Mouse (Mus musculus) MEL (cell line): Measurements from ENCODE around the gene Egf. TPM values are rescaled to one million over a fixed set of nuclear protein-coding genes. Genes with fewer than 3 reads are reported as not detected.

Source experiments
- DNase-seq: peaks from one replicate; pipeline ENCODE4 v3.0.0; 2011; ENCODE audit warnings: low read depth, low spot score
- H3K27ac ChIP-seq: 2 replicates; pipeline ENCODE4 v1.5.1; 2012; ENCODE audit warnings: low read depth, mild to moderate bottlenecking, control low read depth, low read length, moderate library complexity; ENCODE audit not compliant: control insufficient read depth
- H3K27me3 ChIP-seq, 2 experiments: fragments of 150-350 bp in 1 of 2; sonication (generic) in 1 of 2; 2 replicates each; pipeline ENCODE4 v1.6.1; 2012; ENCODE audit warnings: low read length in 2 of 2, mild to moderate bottlenecking in 2 of 2, improper control_type of control experiment in 1 of 2, moderate library complexity in 1 of 2; ENCODE audit not compliant: insufficient read depth in 2 of 2, control insufficient read depth in 1 of 2
- H3K36me3 ChIP-seq, 2 experiments: 2 replicates each; pipeline ENCODE4 v1.6.1; 2012 to 2014; ENCODE audit warnings: low read length in 2 of 2, improper control_type of control experiment in 1 of 2, inconsistent platforms in 1 of 2, mild to moderate bottlenecking in 1 of 2; ENCODE audit not compliant: insufficient read depth in 2 of 2, control insufficient read depth in 1 of 2
- H3K4me1 ChIP-seq, 2 experiments: fragments of 150-350 bp in 1 of 2; sonication (generic) in 1 of 2; 2 replicates each; pipeline ENCODE4 v1.6.1; 2012; ENCODE audit warnings: low read length in 2 of 2, improper control_type of control experiment in 1 of 2, mild to moderate bottlenecking in 1 of 2; ENCODE audit not compliant: insufficient read depth in 2 of 2, control insufficient read depth in 1 of 2
- H3K4me3 ChIP-seq, 2 experiments: fragments of 150-350 bp in 1 of 2; sonication (generic) in 1 of 2; 2 replicates each; pipeline ENCODE4 v1.5.1; 2012; ENCODE audit warnings: low read depth in 2 of 2, low read length in 2 of 2, mild to moderate bottlenecking in 2 of 2, moderate library complexity in 2 of 2, control low read depth in 1 of 2, improper control_type of control experiment in 1 of 2; ENCODE audit not compliant: control insufficient read depth in 1 of 2, insufficient read depth in 1 of 2
- H3K79me2 ChIP-seq: 2 replicates; pipeline ENCODE4 v1.6.1; 2012; ENCODE audit warnings: mild to moderate bottlenecking, low read length, moderate library complexity; ENCODE audit not compliant: control insufficient read depth, poor library complexity, insufficient read depth
- H3K9ac ChIP-seq: 2 replicates; pipeline ENCODE4 v1.6.1; 2012; ENCODE audit warnings: low read depth, mild to moderate bottlenecking, control low read depth, low read length, moderate library complexity; ENCODE audit not compliant: control insufficient read depth, poor library complexity, severe bottlenecking
- H3K9me3 ChIP-seq: fragments of 150-350 bp; sonication (generic); replicated peaks from 2 replicates; pipeline ENCODE4 v1.6.1; 2012; ENCODE audit warnings: mild to moderate bottlenecking, low read length, improper control_type of control experiment, moderate library complexity; ENCODE audit not compliant: insufficient read depth
- CHD2 ChIP-seq: IDR thresholded peaks from 2 replicates; pipeline ENCODE4 v1.6.1; 2011; ENCODE audit warnings: low read length, improper control_type of control experiment
- CTCF ChIP-seq, 3 experiments: IDR thresholded peaks in 2 of 3; conservative IDR thresholded peaks in 1 of 3; 2 replicates each; pipeline ENCODE4 v1.5.1; 2011 to 2012; ENCODE audit warnings: low read length in 3 of 3, low read depth in 2 of 3, mild to moderate bottlenecking in 2 of 3, improper control_type of control experiment in 1 of 3, inconsistent platforms in 1 of 3, mixed read lengths in 1 of 3, moderate library complexity in 1 of 3; ENCODE audit not compliant: control insufficient read depth in 1 of 3, insufficient read depth in 1 of 3, poor library complexity in 1 of 3, severe bottlenecking in 1 of 3
- ETS1 ChIP-seq: IDR thresholded peaks from 2 replicates; pipeline ENCODE4 v1.6.1; 2012; ENCODE audit warnings: low read depth, mild to moderate bottlenecking, inconsistent platforms, low read length, improper control_type of control experiment, moderate library complexity
- GABPA ChIP-seq: IDR thresholded peaks from 2 replicates; pipeline ENCODE4 v1.6.1; 2012; ENCODE audit warnings: low read depth, mild to moderate bottlenecking, inconsistent platforms, low read length, improper control_type of control experiment, moderate library complexity
- GATA1 ChIP-seq: IDR thresholded peaks from 2 replicates; pipeline ENCODE4 v1.6.1; 2011; ENCODE audit warnings: low read depth, low read length, improper control_type of control experiment
- KAT2A ChIP-seq: conservative IDR thresholded peaks from 2 replicates; pipeline ENCODE4 v1.6.1; 2012; ENCODE audit warnings: low read depth, low read length, improper control_type of control experiment, inconsistent platforms
- MAFK ChIP-seq: IDR thresholded peaks from 2 replicates; pipeline ENCODE4 v1.6.1; 2011; ENCODE audit warnings: low read depth, mild to moderate bottlenecking, low read length, improper control_type of control experiment, borderline replicate concordance
- MAZ ChIP-seq: IDR thresholded peaks from 2 replicates; pipeline ENCODE4 v1.6.1; 2012; ENCODE audit warnings: low read depth, mild to moderate bottlenecking, inconsistent platforms, low read length, improper control_type of control experiment
- MEF2A ChIP-seq: IDR thresholded peaks from 2 replicates; pipeline ENCODE4 v1.6.1; 2014; ENCODE audit warnings: low read depth, mild to moderate bottlenecking, inconsistent platforms, low read length, improper control_type of control experiment; ENCODE audit not compliant: poor library complexity, insufficient replicate concordance, severe bottlenecking; ENCODE audit errors: extremely low read depth
- MYC ChIP-seq: IDR thresholded peaks from 2 replicates; pipeline ENCODE4 v1.6.1; 2011; ENCODE audit warnings: low read depth, mild to moderate bottlenecking, low read length, improper control_type of control experiment, moderate library complexity
- POLR2AphosphoS5 ChIP-seq: IDR thresholded peaks from 2 replicates; pipeline ENCODE4 v1.6.1; 2012; ENCODE audit warnings: low read depth, borderline replicate concordance, mild to moderate bottlenecking, inconsistent platforms, low read length, moderate library complexity, mixed read lengths
- RCOR1 ChIP-seq: IDR thresholded peaks from 2 replicates; pipeline ENCODE4 v1.6.1; 2012; ENCODE audit warnings: low read depth, mild to moderate bottlenecking, inconsistent platforms, low read length, improper control_type of control experiment
- SMC3 ChIP-seq: IDR thresholded peaks from 2 replicates; pipeline ENCODE4 v1.6.1; 2011; ENCODE audit warnings: low read depth, low read length, improper control_type of control experiment
- TAL1 ChIP-seq: IDR thresholded peaks from 2 replicates; pipeline ENCODE4 v1.6.1; 2012; ENCODE audit warnings: mild to moderate bottlenecking, inconsistent platforms, low read length, moderate library complexity, mixed read lengths
- TBP ChIP-seq: IDR thresholded peaks from 2 replicates; pipeline ENCODE4 v1.8.0; 2011; ENCODE audit warnings: low read depth, low read length, improper control_type of control experiment
- TCF12 ChIP-seq: IDR thresholded peaks from 2 replicates; pipeline ENCODE4 v1.6.1; 2014; ENCODE audit warnings: low read depth, mild to moderate bottlenecking, inconsistent platforms, low read length, improper control_type of control experiment, moderate library complexity
- USF1 ChIP-seq: IDR thresholded peaks from 2 replicates; pipeline ENCODE4 v1.6.1; 2014; ENCODE audit warnings: low read depth, mild to moderate bottlenecking, inconsistent platforms, low read length, improper control_type of control experiment, moderate library complexity
- USF2 ChIP-seq, 2 experiments: IDR thresholded peaks; 2 replicates each; pipeline ENCODE4 v1.6.1; 2011 to 2012; ENCODE audit warnings: improper control_type of control experiment in 2 of 2, low read length in 2 of 2, borderline replicate concordance in 1 of 2, inconsistent platforms in 1 of 2, low read depth in 1 of 2, mild to moderate bottlenecking in 1 of 2; ENCODE audit not compliant: insufficient read depth in 1 of 2
- ZC3H11A ChIP-seq: IDR thresholded peaks from 2 replicates; pipeline ENCODE4 v1.6.1; 2012; ENCODE audit warnings: low read depth, mild to moderate bottlenecking, inconsistent platforms, low read length, improper control_type of control experiment
- ZKSCAN1 ChIP-seq: IDR thresholded peaks from 2 replicates; pipeline ENCODE4 v1.6.1; 2012; ENCODE audit warnings: low read depth, mild to moderate bottlenecking, inconsistent platforms, low read length, improper control_type of control experiment, moderate library complexity
- polyA plus RNA-seq, 2 experiments: library from polyadenylated mRNA; stranded (reverse) in 1 of 2; unstranded in 1 of 2; fragments of >175 nt in 1 of 2; fragments of >200 nt in 1 of 2; gene quantifications; 2 replicates each; pipeline versions ENCODE4 v1.2.1 to v1.2.4; 2012; ENCODE audit warnings: low replicate concordance in 2 of 2, low read depth in 1 of 2; ENCODE audit not compliant: insufficient read length in 2 of 2, insufficient read depth in 1 of 2, missing spikeins in 1 of 2
- total RNA-seq: library from RNA; depleted of rRNA; stranded (reverse); fragments of 300-350 nt; gene quantifications from 2 replicates; pipeline ENCODE4 v1.2.3, GENCODE M21; 2012

Gene Egf
- total and polyA plus RNA-seq, 3 experiments = 1.5 to 3.1 TPM; not detected in 1

DNA sequence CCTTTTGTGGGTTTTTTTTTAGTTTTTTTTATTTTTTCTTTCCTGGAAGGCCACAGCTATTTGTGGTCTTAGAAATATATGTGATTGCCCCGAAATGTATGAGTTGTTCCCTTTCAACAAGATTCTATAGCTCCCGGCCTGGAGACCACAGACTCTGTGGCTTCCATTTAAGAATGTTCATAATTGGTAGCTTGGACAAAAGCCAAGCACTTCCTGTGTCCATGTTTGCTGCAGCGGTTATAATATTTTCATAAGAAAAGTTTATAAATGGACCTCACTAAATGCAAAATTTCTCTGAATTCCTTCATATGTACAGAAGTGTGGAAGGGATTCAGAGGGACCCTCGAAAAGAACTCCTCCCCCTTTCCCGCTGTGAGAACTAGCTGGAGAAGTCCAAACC, 108.3 kb downstream of the Egf start:
- Histone ChIP-seq H3K27me3 (no peaks in the 10 kb centered on the region; a peak in 1 of 4 replicates), H3K4me3 (no peak overlapping the region), H3K9me3 (no peaks in the 10 kb centered on the region), H3K27ac (no peak overlapping the region), H3K4me1 (no peaks in the 10 kb centered on the region), H3K79me2 (no peaks in the 10 kb centered on the region), H3K9ac (no peak overlapping the region), H3K36me3 (no peaks in the 10 kb centered on the region)
- no peak for DNase-seq
- TF ChIP-seq TCF12 (no peak), MEF2A (no peak), SMC3 (no peak), POLR2AphosphoS5 (no peak), ZKSCAN1 (no peak), KAT2A (no peak), MAZ (no peak), RCOR1 (no peak), MYC (no peak)

- Histone ChIP-seq H3K4me3 (no peak overlapping the region), H3K79me2 (no peaks in the 10 kb centered on the region), H3K9me3 (no peaks in the 10 kb centered on the region), H3K36me3 (no peaks in the 10 kb centered on the region), H3K9ac (no peak overlapping the region), H3K27ac (no peak overlapping the region), H3K4me1 (no peaks in the 10 kb centered on the region), H3K27me3 (no peaks in the 10 kb centered on the region; a peak in 1 of 4 replicates)
- no peak for TF ChIP-seq CHD2
- TF ChIP-seq TBP = no peak
- no peak for TF ChIP-seq ETS1
- TF ChIP-seq USF1 = no peak
- no peak for TF ChIP-seq MYC
- TF ChIP-seq GATA1 = no peak
- no peak for TF ChIP-seq TAL1
- TF ChIP-seq POLR2AphosphoS5 = no peak
- TF ChIP-seq MAFK = no peak
- no peak for TF ChIP-seq USF2 (IDR thresholded peaks at IDR 0.05; ENCODE audit: borderline replicate concordance in 1 of 2, insufficient read depth in 1 of 2, low read depth in 1 of 2, low read length in 2 of 2)
- TF ChIP-seq CTCF (IDR thresholded peaks at IDR 0.05 in 2 of 3, conservative IDR thresholded peaks at IDR 0.05 in 1 of 3; ENCODE audit: control insufficient read depth in 1 of 3, insufficient read depth in 1 of 3, low read depth in 2 of 3, low read length in 3 of 3, poor library complexity in 1 of 3, severe bottlenecking in 1 of 3) = no peak
- TF ChIP-seq ZC3H11A = no peak
- TF ChIP-seq MEF2A = no peak
- no peak for TF ChIP-seq GABPA
- TF ChIP-seq MAZ = no peak
- TF ChIP-seq KAT2A = no peak
- DNase-seq = no peak
Measured at GRCm38 (mm10) chr3:129645409-129645808, 109.7 kb downstream of the Egf start.
